Mouse (Mus musculus): ENCODE measurements at regions not wholly inside any gene's neighbourhood (a gene's known extent, or its start where the extent isn't known, plus 50 kb on each side); places are given as distances from the start of the nearest gene placed in this dataset.

DNA sequence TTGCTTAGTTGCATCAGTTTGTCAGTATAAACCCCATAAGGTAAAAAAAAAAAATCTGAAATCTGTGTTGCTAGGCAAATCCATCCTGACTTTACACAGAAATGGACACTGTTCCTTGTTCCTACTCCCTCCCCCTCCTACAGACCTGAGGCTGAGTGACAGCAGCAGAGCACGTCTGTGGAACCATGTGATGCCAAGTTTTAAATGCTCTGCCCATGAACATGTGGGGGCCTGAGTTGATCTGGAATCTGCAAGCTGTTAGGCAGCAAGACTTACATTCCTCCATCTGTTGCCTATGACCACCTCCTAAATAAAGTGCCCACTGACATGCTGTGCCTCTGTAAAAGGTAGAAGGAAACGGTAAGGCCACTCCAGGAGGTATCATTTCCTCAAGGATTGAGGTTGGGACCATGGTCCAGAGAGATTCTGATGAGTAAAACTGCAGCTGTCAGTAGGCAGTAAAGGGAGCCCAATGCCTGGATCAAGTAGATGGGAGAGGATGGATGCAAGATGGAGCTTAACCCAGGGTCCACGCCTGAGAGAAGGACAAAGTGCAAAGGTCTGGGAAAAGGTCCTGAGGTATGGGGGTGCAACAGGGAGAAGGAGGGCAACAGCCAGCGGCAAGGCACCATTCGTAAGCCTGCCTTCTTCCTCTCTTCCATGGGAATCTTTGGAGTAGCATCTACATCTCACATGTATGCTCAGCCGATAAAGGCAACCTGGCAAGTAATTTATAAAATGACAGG, 264.0 kb upstream of the Hnrnpa3 start:
- WGBS = 91% methylated on average over 6 of the region's 6 CpGs
- TF ChIP-seq POLR2A (IDR thresholded peaks at IDR 0.05; ENCODE audit: control insufficient read depth, extremely low read depth, insufficient read depth, low read length, poor library complexity) (no peak), CTCF (IDR thresholded peaks at IDR 0.05; ENCODE audit: borderline replicate concordance, control insufficient read depth, extremely low read depth, insufficient read depth, low read length, poor library complexity) (no peak)
- H3K4me3 ChIP-seq (ENCODE audit: control insufficient read depth, insufficient read depth, low read length) = no peak overlapping the region
- no peak for DNase-seq
- no peaks in the 10 kb centered on the region for H3K4me1 ChIP-seq (replicated peaks; ENCODE audit: control insufficient read depth, insufficient read depth, low read length)
- no peaks in the 10 kb centered on the region for H3K27me3 ChIP-seq (ENCODE audit: control insufficient read depth, insufficient read depth, low read length)
- no peaks in the 10 kb centered on the region for H3K36me3 ChIP-seq (ENCODE audit: control insufficient read depth, insufficient read depth, low read length)
- no peak overlapping the region for H3K27ac ChIP-seq (ENCODE audit: control insufficient read depth, insufficient read depth, low read length)

DNA sequence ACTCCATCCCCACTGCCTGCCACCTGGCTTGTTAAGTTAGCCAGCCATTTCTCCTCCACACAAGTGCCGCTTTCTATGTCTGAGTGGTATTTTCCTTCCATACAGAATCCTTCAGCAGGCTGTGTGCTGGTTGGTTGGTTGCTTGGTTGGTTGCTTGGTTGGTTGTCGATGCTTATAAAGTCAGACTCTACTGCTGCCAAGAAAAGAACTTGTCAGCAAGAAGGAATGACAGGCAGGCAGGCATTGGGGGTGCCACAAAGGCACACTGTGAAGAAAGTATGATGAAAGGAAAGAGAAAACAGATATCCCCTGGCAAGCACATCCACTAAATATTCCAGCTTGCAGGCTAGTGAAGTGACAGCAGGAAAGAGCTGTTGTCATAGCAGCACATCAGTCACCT, 263.0 kb upstream of the Hnrnpa3 start:
- H3K36me3 ChIP-seq (ENCODE audit: control insufficient read depth, insufficient read depth, low read length) = no peaks in the 10 kb centered on the region
- H3K4me3 ChIP-seq (ENCODE audit: control insufficient read depth, insufficient read depth, low read length) = no peak overlapping the region
- 97% methylated on average over 2 of the region's 2 CpGs for WGBS
- H3K4me1 ChIP-seq (replicated peaks; ENCODE audit: control insufficient read depth, insufficient read depth, low read length) = no peaks in the 10 kb centered on the region
- H3K27me3 ChIP-seq (ENCODE audit: control insufficient read depth, insufficient read depth, low read length) = no peaks in the 10 kb centered on the region
- TF ChIP-seq CTCF (IDR thresholded peaks at IDR 0.05; ENCODE audit: borderline replicate concordance, control insufficient read depth, extremely low read depth, insufficient read depth, low read length, poor library complexity) (no peak), POLR2A (IDR thresholded peaks at IDR 0.05; ENCODE audit: control insufficient read depth, extremely low read depth, insufficient read depth, low read length, poor library complexity) (no peak)
- no peak for DNase-seq
- no peak overlapping the region for H3K27ac ChIP-seq (ENCODE audit: control insufficient read depth, insufficient read depth, low read length)

DNA sequence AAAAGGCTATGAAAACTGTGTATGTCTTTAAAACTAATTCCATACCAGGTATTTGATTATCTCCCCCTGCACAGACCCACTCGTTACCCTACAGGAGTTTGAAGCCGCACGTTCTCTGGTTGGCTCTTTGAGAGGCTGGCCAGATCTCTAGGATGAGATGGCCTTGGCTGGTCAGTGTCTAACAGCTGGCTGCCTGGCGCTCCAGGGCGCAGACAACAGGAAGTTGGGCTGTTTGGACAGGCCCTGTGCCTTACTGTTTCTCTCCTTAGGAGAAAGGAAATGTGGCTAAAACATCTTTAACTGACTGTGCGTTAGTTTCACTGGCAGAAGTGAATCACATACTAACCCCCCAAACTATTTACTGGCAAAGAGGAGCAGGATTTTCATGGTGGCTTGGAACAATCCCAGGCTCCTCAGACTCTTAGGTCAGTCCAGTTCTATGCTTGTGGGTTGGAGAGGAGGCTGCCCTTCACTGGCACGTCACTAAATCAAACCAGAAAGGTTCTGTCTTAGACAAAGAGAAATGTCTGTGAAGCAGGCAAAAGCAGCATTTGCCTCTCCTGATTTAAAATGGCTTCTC, 258.7 kb upstream of the Hnrnpa3 start:
- Histone ChIP-seq H3K27ac (ENCODE audit: control insufficient read depth, insufficient read depth, low read length) (no peak overlapping the region), H3K36me3 (ENCODE audit: control insufficient read depth, insufficient read depth, low read length) (no peaks in the 10 kb centered on the region), H3K4me1 (replicated peaks; ENCODE audit: control insufficient read depth, insufficient read depth, low read length) (no peaks in the 10 kb centered on the region), H3K27me3 (ENCODE audit: control insufficient read depth, insufficient read depth, low read length) (no peaks in the 10 kb centered on the region), H3K4me3 (ENCODE audit: control insufficient read depth, insufficient read depth, low read length) (no peak overlapping the region)
- DNase-seq = no peak
- TF ChIP-seq POLR2A (IDR thresholded peaks at IDR 0.05; ENCODE audit: control insufficient read depth, extremely low read depth, insufficient read depth, low read length, poor library complexity) (no peak), CTCF (IDR thresholded peaks at IDR 0.05; ENCODE audit: borderline replicate concordance, control insufficient read depth, extremely low read depth, insufficient read depth, low read length, poor library complexity) (no peak)
- 85% methylated on average over 7 of the region's 7 CpGs for WGBS

DNA sequence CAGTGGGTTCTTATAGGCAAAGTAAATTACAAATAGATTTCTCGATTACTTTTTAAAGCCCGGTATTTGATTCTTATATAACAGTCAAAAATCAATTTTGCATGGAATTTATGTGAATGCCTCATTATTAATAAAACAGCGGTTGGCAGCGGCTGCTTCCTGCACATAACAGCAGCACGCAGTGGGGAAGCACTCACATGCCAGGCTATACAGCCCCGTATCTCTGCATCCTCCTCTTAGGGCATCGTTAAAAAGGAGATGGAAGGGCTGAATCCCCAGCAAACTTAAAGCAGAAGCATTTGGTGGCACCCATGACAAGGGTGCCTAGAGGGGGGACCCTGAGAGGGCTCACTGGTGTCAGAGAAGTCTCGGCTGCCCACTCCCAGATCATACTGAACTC, 255.3 kb upstream of the Hnrnpa3 start:
- Histone ChIP-seq H3K4me3 (ENCODE audit: control insufficient read depth, insufficient read depth, low read length) (no peak overlapping the region), H3K27me3 (ENCODE audit: control insufficient read depth, insufficient read depth, low read length) (no peaks in the 10 kb centered on the region), H3K4me1 (replicated peaks; ENCODE audit: control insufficient read depth, insufficient read depth, low read length) (no peaks in the 10 kb centered on the region), H3K36me3 (ENCODE audit: control insufficient read depth, insufficient read depth, low read length) (no peaks in the 10 kb centered on the region), H3K27ac (ENCODE audit: control insufficient read depth, insufficient read depth, low read length) (no peak overlapping the region)
- no peak for TF ChIP-seq POLR2A (IDR thresholded peaks at IDR 0.05; ENCODE audit: control insufficient read depth, extremely low read depth, insufficient read depth, low read length, poor library complexity)
- no peak for TF ChIP-seq CTCF (IDR thresholded peaks at IDR 0.05; ENCODE audit: borderline replicate concordance, control insufficient read depth, extremely low read depth, insufficient read depth, low read length, poor library complexity)
- WGBS = 97% methylated on average over 8 of the region's 8 CpGs
- no peak for DNase-seq

DNA sequence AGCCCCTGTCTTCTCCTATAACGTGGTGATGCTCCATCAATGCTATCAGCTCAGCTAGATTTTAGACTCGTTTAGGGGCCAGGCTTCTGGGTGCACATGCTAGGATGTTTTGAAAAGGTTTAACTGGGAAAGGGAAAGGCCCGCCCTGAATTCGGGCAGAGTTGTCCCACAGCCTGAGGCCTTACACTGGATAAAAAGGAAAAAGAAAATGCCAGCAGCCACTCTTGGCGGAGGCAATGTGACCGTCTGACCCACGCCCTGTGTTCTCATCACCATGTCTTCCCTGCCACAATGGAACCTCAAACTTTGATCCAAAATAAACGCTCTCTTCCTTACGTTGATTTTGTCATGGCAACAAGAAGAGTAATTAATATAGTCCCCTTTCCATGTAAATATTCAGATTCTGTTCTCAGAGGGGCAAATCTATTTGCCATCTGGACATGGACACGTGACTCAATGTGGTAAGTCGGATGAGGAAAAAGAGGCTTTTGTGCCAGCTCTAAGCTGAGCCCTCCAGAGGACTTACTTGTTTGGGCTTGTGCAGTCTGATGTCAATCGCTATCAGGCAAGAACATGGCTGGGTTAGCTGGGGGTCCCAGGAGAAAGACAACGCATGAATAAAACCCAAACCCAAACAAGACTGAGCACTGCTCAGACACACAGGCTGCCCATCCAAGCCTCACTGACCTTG, 253.4 kb upstream of the Hnrnpa3 start:
- WGBS = 96% methylated on average over 13 of the region's 13 CpGs
- no peak for DNase-seq
- Histone ChIP-seq H3K27me3 (ENCODE audit: control insufficient read depth, insufficient read depth, low read length) (no peaks in the 10 kb centered on the region), H3K36me3 (ENCODE audit: control insufficient read depth, insufficient read depth, low read length) (no peaks in the 10 kb centered on the region), H3K4me1 (replicated peaks; ENCODE audit: control insufficient read depth, insufficient read depth, low read length) (no peaks in the 10 kb centered on the region), H3K4me3 (ENCODE audit: control insufficient read depth, insufficient read depth, low read length) (no peak overlapping the region), H3K27ac (ENCODE audit: control insufficient read depth, insufficient read depth, low read length) (no peak overlapping the region)
- TF ChIP-seq POLR2A (IDR thresholded peaks at IDR 0.05; ENCODE audit: control insufficient read depth, extremely low read depth, insufficient read depth, low read length, poor library complexity) = no peak
- TF ChIP-seq CTCF (IDR thresholded peaks at IDR 0.05; ENCODE audit: borderline replicate concordance, control insufficient read depth, extremely low read depth, insufficient read depth, low read length, poor library complexity) = no peak

DNA sequence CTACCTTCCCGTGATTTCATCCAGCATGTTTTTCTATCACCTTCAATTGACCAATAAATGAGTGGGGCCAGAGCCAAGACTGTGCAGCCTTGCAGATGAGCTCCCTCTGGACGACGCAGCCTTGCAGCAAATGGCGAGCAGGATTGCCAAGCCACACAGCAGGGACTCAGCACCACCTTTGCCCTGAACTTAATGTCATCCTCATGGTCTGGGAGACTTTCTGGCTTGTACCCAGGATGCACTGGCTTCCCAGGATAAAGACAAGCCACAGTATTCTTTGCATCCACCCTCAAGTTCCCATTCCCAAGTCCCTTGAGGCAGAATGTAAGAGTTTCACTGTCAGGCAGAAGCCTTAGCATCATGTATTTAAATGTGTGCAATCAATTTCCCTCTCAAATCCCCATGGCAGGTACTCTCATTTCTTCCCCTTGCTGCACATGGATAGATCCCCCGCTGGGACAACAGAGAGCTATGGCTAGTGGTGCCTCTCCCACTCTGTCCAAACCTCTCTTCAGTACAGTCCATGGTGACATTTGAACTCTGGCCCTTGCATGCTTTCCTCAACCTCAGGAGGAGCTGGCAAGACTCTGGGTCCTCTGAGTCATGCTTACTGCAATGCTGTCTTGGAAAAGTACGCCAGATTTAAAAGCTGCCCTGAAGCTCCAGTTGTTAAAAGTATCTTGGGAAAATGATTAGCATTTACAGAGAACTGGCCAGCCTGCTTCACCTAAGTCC, 252.2 kb upstream of the Hnrnpa3 start:
- Histone ChIP-seq H3K27me3 (ENCODE audit: control insufficient read depth, insufficient read depth, low read length) (no peaks in the 10 kb centered on the region), H3K36me3 (ENCODE audit: control insufficient read depth, insufficient read depth, low read length) (no peaks in the 10 kb centered on the region), H3K4me1 (replicated peaks; ENCODE audit: control insufficient read depth, insufficient read depth, low read length) (no peaks in the 10 kb centered on the region), H3K4me3 (ENCODE audit: control insufficient read depth, insufficient read depth, low read length) (no peak overlapping the region), H3K27ac (ENCODE audit: control insufficient read depth, insufficient read depth, low read length) (no peak overlapping the region)
- WGBS = 89% methylated on average over 6 of the region's 6 CpGs
- no peak for DNase-seq
- TF ChIP-seq POLR2A (IDR thresholded peaks at IDR 0.05; ENCODE audit: control insufficient read depth, extremely low read depth, insufficient read depth, low read length, poor library complexity) (no peak), CTCF (IDR thresholded peaks at IDR 0.05; ENCODE audit: borderline replicate concordance, control insufficient read depth, extremely low read depth, insufficient read depth, low read length, poor library complexity) (no peak)
